Mouse (Mus musculus) testis, adult 10 weeks (tissue): ENCODE data around the gene Wdr20rt. TPM values are rescaled to one million over a fixed set of nuclear protein-coding genes. Genes with fewer than 3 reads are reported as not detected.

Experiments
- polyA plus RNA-seq: library from polyadenylated mRNA; stranded (reverse); fragments of 350-450 nt; fragmentation: Illumina TruSeq; extraction: RNeasy Lipid Tissue Mini Kit (QIAGEN cat#74804); gene quantifications from one replicate; pipeline ENCODE4 v1.2.3, GENCODE M21; 2014; ENCODE audit warnings: low read depth, low replicate concordance

The Wdr20rt gene
- polyA plus RNA-seq = 63.5 TPM

DNA sequence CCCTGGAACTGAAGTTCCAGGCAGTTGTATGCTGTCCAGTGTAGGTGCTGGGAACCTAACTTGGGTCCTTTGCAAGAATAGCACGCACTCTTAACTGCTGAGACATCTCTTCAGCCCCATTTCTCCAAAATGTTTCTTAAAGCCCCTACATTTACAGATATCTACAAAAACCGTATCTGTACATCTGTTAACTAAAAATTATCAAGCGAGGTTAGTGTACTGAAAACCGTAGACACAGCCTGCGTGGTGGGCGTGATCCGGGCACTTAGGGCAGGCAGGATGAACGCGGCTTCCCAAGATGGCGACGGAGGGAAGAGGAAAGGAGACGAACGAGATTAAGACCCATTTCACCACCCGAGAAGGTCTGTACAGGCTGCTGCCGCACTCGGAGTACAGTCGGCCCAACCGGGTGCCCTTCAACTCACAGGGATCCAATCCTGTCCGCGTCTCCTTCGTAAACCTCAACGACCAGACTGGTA is at the start of gene Wdr20rt:
Gene Wdr20rt (plus strand): TSS at position 51 of the 479 bp plus-strand sequence.

Other genes starting within 250 kb of the Wdr20rt start
- 42.5 TPM for gene Prpf39, start 189.2 kb upstream of the Wdr20rt start, polyA plus RNA-seq
- 85.6 TPM for gene Fkbp3, start 151.5 kb upstream of the Wdr20rt start, polyA plus RNA-seq
- gene Fancm, start 149.9 kb upstream of the Wdr20rt start, polyA plus RNA-seq = 9.3 TPM
- 39.7 TPM for gene Mis18bp1, start 52.9 kb upstream of the Wdr20rt start, polyA plus RNA-seq